Mouse (Mus musculus) left cerebral cortex, postnatal 4 days (tissue): Measurements from ENCODE around the gene Usp18. TPM values are rescaled to one million over a fixed set of nuclear protein-coding genes. Genes with fewer than 3 reads are reported as not detected.

Experiments used
- DNase-seq: peaks from one replicate; pipeline ENCODE4 v3.0.0-alpha.2; 2022
- intact Hi-C: fragments of 180-260 bp; cut with DNase I; formaldehyde crosslinking; loops from one replicate; pipeline ENCODE4 v1.15.1; 2025
- total RNA-seq, 2 experiments: library from RNA; stranded (reverse); gene quantifications; 2 replicates each; pipeline ENCODE4 v1.2.3; 2021

Usp18 gene
- not detected for total RNA-seq

DNA sequence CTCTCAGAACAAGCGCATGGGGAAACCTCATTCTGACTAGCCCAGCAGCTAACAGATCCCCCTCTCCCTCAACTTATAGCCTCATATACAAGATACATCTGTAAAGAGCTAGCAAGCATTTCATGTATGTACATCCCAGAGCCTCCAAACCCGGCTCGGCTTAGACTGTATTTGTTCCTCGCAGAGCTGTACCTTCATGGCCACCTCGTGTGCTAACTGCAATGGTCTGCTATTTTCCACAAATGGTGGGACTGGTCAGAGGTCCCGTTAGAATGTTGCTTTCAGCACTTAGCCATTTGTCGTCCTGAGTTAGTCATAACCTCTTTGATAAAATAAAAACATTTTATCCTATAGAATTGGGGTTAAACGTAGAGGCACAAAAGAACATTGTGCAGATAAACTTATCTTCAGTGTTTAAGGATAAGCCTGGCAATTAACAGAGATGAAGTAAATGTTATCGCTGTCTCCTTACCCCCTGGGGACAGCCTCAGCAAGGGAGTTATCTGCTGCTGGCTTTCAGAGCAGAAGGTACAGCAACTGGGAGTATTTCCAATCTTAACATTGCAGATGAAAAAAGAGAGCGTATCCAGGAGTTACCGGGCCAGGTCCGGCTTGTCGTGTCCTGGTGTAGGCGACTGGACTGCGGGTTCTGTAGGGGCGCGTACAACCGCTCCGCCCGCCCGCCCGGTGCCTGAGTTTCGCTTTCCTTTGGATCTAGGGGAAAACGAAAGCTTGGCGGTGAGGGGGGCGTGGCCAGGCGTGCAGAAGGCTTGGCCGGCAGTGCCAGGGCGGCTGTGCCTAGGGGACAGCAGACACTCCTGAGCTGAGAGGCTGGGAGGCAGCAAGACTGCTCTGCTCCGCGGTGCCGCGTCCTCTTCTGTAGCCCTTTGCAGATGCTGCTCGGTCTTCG, at the start of gene Usp18:
Gene Usp18 (plus strand): TSS at position 780 of the 910 bp plus-strand sequence.
- intact Hi-C loops: no loop called here
- peak; percentile 87 for DNase-seq

DNA sequence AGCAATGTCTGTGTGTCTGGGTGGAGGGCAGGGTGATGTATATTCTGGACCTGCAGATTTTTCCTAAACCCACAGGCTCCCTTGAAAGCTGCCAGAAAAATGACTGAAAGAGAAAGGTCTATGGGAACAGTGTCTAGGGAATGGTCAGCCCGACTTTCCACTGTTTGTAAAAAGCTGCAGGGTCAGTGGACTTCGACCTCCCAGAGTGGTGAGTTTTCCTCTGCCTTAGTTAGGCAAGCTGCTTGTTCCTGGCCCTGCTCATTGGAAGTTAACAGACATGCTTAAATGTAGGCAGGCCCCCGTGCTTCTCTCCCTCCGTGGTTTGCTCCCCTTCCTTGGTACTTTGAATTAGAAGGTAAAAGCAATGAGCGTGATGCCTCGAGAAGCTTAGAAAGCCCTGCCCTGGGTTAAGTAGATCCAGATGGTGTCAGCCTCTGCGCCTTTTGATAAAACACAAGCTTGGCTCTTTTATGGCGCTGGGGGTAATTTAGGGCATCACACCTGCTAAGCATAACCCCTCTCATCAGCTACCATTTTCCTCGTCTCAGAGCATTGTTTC, 47.8 kb upstream of the Usp18 start:
- no peak for DNase-seq
- intact Hi-C loops: no loop called here

DNA sequence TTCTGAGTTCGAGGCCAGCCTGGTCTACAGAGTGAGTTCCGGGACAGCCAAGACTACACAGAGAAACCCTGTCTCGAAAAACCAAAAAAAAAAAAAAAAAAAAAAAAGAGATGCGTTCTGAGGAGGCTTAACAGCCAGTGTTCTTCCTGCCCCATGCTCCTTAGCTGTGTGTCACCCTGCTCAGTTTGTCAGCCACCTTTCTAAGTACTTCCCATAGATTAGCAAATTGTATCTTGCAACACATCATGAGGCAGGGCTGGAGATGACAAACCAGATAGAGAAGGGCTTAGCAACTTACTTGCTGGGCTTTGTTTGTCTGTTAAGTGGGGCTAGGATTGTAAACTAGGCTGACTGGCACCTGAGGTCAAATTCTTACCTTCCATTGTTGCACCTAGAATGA, 45.2 kb upstream of the Usp18 start:
- intact Hi-C loops: no loop called here
- no peak for DNase-seq

- intact Hi-C loops: no loop called here
- DNase-seq: no peak
Observed at GRCm38 (mm10) chr6:121202026-121202425, 43.7 kb upstream of the Usp18 start.

DNA sequence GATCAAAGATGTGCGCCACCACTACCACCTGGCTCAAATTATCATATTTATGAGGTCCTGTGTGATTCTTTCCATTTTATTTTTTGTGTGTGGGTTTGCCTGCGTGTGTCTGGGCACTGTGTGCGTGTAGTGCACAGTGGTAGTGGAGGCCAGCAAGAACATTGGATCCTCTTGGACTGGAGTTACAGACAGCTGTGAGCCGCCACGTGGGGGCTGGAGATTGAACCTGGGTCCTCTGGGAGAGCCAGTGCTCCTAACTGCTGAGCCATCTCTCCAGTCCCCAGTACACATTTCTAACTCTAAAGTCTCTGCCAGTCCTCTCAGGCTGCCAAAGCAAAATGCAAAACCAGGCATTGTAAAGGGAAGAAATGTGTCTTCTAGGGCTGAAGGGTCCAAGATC, 39.2 kb upstream of the Usp18 start:
- no peak for DNase-seq
- intact Hi-C loops: no loop called here

- no peak for DNase-seq
- intact Hi-C loops: no loop called here
Observed at GRCm38 (mm10) chr6:121209584-121209983, 36.1 kb upstream of the Usp18 start.

DNA sequence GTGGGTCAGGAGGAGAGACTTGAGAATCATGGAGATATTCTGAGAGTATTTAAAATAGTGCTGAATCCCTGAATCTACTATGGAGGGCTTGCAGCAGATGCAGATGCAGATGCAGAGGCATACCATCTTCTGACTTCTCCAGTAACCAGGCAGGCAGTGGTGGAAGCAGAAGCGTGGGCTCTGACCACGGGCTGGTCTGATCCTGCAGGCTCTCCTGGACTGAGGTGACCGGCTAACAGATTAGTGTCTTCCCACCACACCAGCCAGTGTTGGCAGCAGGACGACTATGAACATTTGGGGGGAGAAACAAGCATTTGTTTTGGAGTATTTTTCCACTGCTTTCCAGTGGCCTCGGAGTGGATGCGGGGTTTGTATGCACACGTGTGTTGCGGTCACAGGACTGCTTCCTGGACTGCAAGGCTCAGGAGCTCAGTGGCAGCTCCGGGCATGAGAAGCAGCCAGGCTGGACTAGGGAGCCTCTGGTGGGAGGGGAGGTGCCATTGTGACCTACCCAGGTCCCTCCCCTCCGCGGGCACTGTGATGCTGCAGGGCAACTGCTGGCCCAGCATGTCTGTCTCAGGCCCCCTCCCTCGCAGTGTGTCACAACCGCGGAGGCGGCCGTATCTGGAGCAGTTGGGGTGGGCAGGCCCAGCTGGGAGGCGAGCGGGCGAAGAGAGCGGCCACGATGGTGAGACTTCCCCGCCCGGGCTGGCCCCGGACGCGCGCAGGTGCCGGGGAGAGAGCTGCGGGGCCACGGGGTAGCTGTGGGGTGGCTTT, 35.4 kb upstream of the Usp18 start, which contains the start of gene Tuba8:
Gene Tuba8 (plus strand): TSS at position 548 of the 777 bp plus-strand sequence.
- peak; percentile 52 for DNase-seq
- intact Hi-C loops: no loop called here

- intact Hi-C loops: no loop called here
- no peak for DNase-seq
Observed at GRCm38 (mm10) chr6:121210926-121211289, 34.8 kb upstream of the Usp18 start.

GRCm38 (mm10) chr6:121211743-121212142, 34.0 kb upstream of the Usp18 start:
- intact Hi-C loops: no loop called here
- DNase-seq: peak; percentile 64

GRCm38 (mm10) chr6:121212988-121213387, 32.7 kb upstream of the Usp18 start:
- intact Hi-C loops: no loop called here
- DNase-seq: no peak

DNA sequence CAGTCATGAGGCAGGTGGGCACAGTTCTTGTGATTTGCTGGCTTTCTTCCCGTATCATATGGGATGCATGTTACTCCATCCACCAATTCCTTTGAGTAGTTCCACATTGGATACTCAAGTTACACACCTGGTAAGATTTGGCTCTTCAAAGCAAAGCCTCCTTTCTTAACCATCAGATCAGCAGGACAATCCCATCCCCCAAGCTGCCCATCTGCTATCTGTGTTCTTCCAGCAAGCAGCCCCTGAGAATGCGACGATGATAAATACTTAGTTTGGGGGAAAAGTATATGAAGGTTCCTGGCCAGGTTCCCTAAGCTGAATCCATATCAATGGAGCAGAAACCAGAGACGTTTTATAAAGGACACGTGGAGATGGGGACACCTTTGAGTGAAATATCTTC, 31.5 kb upstream of the Usp18 start:
- DNase-seq: no peak
- intact Hi-C loops: no loop called here

DNA sequence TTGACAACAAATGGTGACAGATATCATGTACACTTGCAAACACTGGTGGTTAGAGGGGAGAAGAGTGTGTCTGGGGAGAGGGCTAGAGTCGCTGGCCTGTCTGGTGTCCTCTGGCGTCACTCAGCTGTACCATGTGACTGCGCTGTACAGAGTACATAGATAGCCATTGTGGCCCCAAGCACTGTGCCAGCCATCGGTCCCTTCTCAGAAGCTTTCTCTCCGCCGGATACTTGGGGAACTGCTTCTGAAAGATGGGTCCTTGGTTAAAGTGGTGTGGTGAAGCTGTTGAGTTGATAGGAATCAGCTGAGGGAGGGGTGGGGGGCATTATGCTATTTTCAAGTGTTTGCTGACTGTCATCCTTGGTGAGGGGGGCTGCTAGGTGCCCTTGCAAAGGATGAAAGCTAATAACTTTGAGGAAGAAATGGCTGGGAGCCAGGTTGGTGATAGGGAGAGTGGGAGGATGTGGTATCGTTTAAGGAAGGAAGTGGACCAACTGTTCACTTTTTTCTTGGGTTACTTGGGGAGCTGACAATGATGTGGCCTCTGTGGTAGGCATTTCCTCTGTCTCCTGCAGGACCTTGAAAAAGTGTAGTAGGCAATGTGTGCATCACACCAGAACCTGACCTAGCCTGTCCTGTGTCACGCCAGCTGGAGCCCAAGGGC, 30.9 kb upstream of the Usp18 start:
- intact Hi-C loops: no loop called here

DNA sequence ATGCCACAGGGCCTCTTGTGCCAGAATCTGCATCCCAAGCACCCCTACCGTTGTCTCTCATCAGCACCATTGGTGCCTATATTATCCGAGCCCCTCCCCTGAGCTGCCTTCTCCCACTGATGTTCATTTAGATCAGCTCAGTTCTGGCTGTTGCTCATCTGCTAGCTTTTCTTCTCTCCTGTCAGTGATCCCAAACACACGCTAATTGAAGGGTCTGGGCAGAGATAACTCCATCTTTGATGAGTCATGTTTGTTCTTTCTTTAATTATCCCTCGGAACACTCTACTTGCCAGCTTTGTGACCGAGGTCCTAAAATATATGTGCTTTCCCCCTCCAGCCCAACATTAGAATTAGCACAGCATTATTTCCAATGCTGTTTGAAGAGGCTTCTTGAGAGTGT, 30.4 kb upstream of the Usp18 start:
- intact Hi-C loops: no loop called here
- DNase-seq: no peak

More for the DNA sequence above, 30.9 kb upstream of the Usp18 start:
- DNase-seq: no peak

GRCm38 (mm10) chr6:121215896-121216295, 29.8 kb upstream of the Usp18 start:
- DNase-seq: no peak
- intact Hi-C loops: no loop called here

- intact Hi-C loops: no loop called here
- peak; percentile 19 for DNase-seq
Observed at GRCm38 (mm10) chr6:121216589-121217255, 29.0 kb upstream of the Usp18 start.

DNA sequence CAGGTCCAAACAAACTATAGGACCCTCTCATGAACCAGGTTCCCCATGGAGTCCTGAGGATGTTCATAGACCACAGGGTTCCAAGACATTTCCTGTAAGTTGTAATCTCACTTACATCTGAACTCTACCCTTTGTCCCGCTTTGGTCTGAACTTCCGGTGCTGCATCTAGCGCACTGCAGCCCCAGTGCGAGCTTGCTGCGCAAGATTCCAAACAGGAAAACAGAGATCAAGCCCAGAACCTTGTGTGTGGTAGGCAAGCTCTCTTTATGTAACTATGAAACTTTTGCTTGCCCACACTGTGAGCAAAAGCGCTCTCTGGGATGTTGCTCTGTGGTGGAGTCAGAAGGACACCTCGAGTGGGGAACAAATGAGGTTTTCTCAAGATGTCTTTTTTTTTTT, 27.7 kb upstream of the Usp18 start:
- no peak for DNase-seq
- intact Hi-C loops: no loop called here

GRCm38 (mm10) chr6:121219406-121219805, 26.3 kb upstream of the Usp18 start:
- no peak for DNase-seq
- intact Hi-C loops: no loop called here

DNA sequence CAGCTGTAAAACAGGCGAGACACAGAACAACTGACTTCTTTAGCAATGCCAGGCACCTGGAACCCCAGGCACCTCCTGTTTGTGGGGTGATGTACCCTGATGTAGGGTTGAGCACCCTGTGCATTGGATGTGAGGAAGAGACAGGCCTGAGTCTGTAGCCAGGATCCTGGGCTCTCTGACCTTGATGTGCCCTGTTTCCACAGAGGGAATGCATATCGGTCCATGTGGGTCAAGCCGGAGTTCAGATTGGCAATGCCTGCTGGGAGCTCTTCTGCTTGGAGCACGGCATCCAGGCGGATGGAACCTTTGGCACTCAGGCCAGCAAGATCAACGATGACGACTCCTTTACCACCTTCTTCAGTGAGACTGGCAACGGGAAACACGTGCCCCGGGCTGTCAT, 25.5 kb upstream of the Usp18 start:
- no peak for DNase-seq
- intact Hi-C loops: no loop called here

DNA sequence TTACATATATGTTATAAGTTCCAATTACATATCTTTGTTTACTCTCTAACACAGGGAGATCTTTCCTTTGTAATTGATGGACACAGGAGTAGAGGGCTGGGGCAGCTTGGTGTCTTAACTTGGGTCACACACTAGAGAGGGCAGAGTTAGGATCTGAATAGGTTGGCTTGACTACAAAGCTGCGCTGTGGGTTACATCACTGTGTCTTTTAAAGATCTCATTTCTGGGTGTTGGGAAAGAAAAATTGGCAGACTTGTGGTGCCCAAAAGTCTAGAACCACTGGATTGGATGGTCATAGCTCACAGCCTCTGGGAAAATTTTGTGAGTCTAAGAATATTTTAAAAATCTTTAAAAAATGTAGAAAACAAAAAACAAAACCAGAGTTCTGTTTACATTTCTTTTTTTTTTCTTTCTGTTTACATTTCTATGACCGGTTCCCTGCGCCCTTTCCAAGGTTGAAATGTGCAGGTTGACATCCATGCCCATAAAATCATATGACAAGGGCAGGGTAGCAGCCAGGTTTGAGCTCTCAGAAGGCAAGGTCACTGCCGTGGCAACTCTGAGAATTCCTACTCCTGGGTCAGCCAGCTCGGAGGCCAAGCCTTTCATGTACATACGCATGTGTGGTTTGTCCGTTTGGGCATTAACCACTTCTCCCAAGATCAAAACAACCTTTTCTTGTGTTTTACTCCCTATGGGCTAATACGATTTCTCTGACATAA, 23.7 kb upstream of the Usp18 start:
- intact Hi-C loops: no loop called here
- no peak for DNase-seq

- intact Hi-C loops: no loop called here
- no peak for DNase-seq
Observed at GRCm38 (mm10) chr6:121223001-121223400, 22.7 kb upstream of the Usp18 start.
